Mouse (Mus musculus) kidney, postnatal 0 days (tissue): ENCODE measurements around the gene Lurap1. TPM values are rescaled to one million over a fixed set of nuclear protein-coding genes. Genes with fewer than 3 reads are reported as not detected.

Experiments
- ATAC-seq: fragments of 200-750 bp; cut with Nextera tagmentation; replicated peaks from 2 replicates; pipeline ENCODE4 v1.8.0; 2017; ENCODE audit warnings: low read depth, moderate number of reproducible peaks, moderate TSS enrichment, moderate library complexity; ENCODE audit not compliant: low FRiP score
- DNase-seq: peaks from one replicate; pipeline ENCODE4 v3.0.0-alpha.2; 2016; ENCODE audit warnings: low spot score
- H3K27ac ChIP-seq: fragments of 300-500 bp; sonication (generic); 2 replicates; pipeline ENCODE4 v1.5.1; 2014; ENCODE audit warnings: mild to moderate bottlenecking
- H3K27me3 ChIP-seq: fragments of 300-500 bp; sonication (generic); 2 replicates; pipeline ENCODE4 v1.6.1; 2014; ENCODE audit warnings: low read length, mixed read lengths; ENCODE audit not compliant: insufficient read depth
- H3K36me3 ChIP-seq: fragments of 300-500 bp; sonication (generic); 2 replicates; pipeline ENCODE4 v1.6.1; 2014; ENCODE audit warnings: low read length, mixed read lengths; ENCODE audit not compliant: insufficient read depth
- H3K4me1 ChIP-seq: fragments of 300-500 bp; sonication (generic); replicated peaks from 2 replicates; pipeline ENCODE4 v1.6.1; 2014; ENCODE audit warnings: antibody characterized with exemption, low read length, mixed read lengths; ENCODE audit not compliant: insufficient read depth
- H3K4me2 ChIP-seq: fragments of 300-500 bp; sonication (generic); 2 replicates; pipeline ENCODE4 v1.6.1; 2014; ENCODE audit warnings: mild to moderate bottlenecking, low read length, moderate library complexity, mixed read lengths
- H3K4me3 ChIP-seq: fragments of 300-500 bp; sonication (generic); replicated peaks from 2 replicates; pipeline ENCODE4 v1.5.1; 2014; ENCODE audit warnings: low read depth, low read length
- H3K9ac ChIP-seq: fragments of 300-500 bp; sonication (generic); 2 replicates; pipeline ENCODE4 v1.6.1; 2014; ENCODE audit warnings: low read depth, low read length
- H3K9me3 ChIP-seq: fragments of 300-500 bp; sonication (generic); replicated peaks from 2 replicates; pipeline ENCODE4 v1.6.1; 2016; ENCODE audit warnings: low read length, inconsistent platforms, mixed read lengths
- CTCF ChIP-seq: IDR thresholded peaks from 2 replicates; pipeline ENCODE4 v1.5.1; 2016; ENCODE audit warnings: antibody characterized with exemption, low read depth, mild to moderate bottlenecking, moderate library complexity
- WGBS: fragments of 180-500 bp; shearing (Covaris S2); extraction: QIAGEN DNeasy Blood & Tissue Kit; methylation state at CpG from one replicate; pipeline ENCODE4 v1.1.7; 2014; 5-methylcytosine and 5-hydroxymethylcytosine counted together
- polyA plus RNA-seq: library from polyadenylated mRNA; unstranded; fragments of >200 nt; fragmentation: Nextera tagmentation; extraction: Ambion mirVana; gene quantifications from 2 replicates; pipeline ENCODE4 v1.2.1, GENCODE M21; 2015

Lurap1 gene
- polyA plus RNA-seq, 1 experiment from 2014 or later = 4.9 TPM

GRCm38 (mm10) chr4:116150862-116151221, 296 bp downstream of the Lurap1 start:
- no peak; the same call in 1 of the 2 replicates for ATAC-seq
- H3K27me3 ChIP-seq = no peaks in the 10 kb centered on the region
- peak overlapping the region; percentile 95 for H3K9ac ChIP-seq
- H3K4me1 ChIP-seq = peaks cover 11% of the 10 kb centered on the region
- peak overlapping the region; percentile 79 for H3K4me2 ChIP-seq
- TF ChIP-seq CTCF = no peak
- DNase-seq = peak; percentile 36
- WGBS = 15% methylated on average over 4 of the region's 4 CpGs
- peak overlapping the region; percentile 91 for H3K27ac ChIP-seq
- H3K36me3 ChIP-seq = peaks cover 31% of the 10 kb centered on the region
- H3K4me3 ChIP-seq = peak overlapping the region; percentile 79
- no peaks in the 10 kb centered on the region for H3K9me3 ChIP-seq

- TF ChIP-seq CTCF = no peak
- Histone ChIP-seq H3K36me3 (peaks cover 26% of the 10 kb centered on the region), H3K27me3 (no peaks in the 10 kb centered on the region), H3K9ac (peak overlapping the region; percentile 95), H3K4me1 (peaks cover 11% of the 10 kb centered on the region), H3K27ac (peak overlapping the region; percentile 91), H3K9me3 (no peaks in the 10 kb centered on the region), H3K4me2 (peak overlapping the region; percentile 79), H3K4me3 (peak overlapping the region; percentile 79)
- DNase-seq = peak; percentile 82
- WGBS = under 1% methylated on average over 51 of the region's 73 CpGs
- ATAC-seq = peak; percentile 95
Observed at GRCm38 (mm10) chr4:116150156-116150861, 829 bp downstream of the Lurap1 start.

GRCm38 (mm10) chr4:116149812-116150155, 1.4 kb downstream of the Lurap1 start:
- Histone ChIP-seq H3K27me3 (no peaks in the 10 kb centered on the region), H3K9me3 (no peaks in the 10 kb centered on the region), H3K36me3 (peaks cover 21% of the 10 kb centered on the region), H3K4me2 (peak overlapping the region; percentile 79), H3K9ac (peak overlapping the region; percentile 95), H3K4me3 (peak overlapping the region; percentile 79), H3K4me1 (peaks cover 11% of the 10 kb centered on the region), H3K27ac (peak overlapping the region; percentile 91)
- WGBS = 25% methylated on average over 6 of the region's 6 CpGs
- DNase-seq = no peak
- TF ChIP-seq CTCF = no peak
- ATAC-seq = no peak

GRCm38 (mm10) chr4:116143891-116144717, 7.0 kb downstream of the Lurap1 start:
- Histone ChIP-seq H3K4me2 (peak overlapping the region; percentile 89), H3K9ac (peak overlapping the region; percentile 71), H3K36me3 (no peaks in the 10 kb centered on the region), H3K27me3 (no peaks in the 10 kb centered on the region), H3K27ac (peak overlapping the region; percentile 64; the same call in 1 of the 2 replicates), H3K4me1 (no peaks in the 10 kb centered on the region), H3K9me3 (no peaks in the 10 kb centered on the region), H3K4me3 (peak overlapping the region; percentile 76)
- peak; percentile 66; the same call in 1 of the 2 replicates for ATAC-seq
- DNase-seq = peak; percentile 54
- TF ChIP-seq CTCF = no peak
- under 1% methylated on average over 47 of the region's 47 CpGs for WGBS

GRCm38 (mm10) chr4:116143317-116143811, 7.8 kb downstream of the Lurap1 start:
- 9% methylated on average over 7 of the region's 7 CpGs for WGBS
- Histone ChIP-seq H3K4me2 (peak overlapping the region; percentile 89), H3K4me1 (no peaks in the 10 kb centered on the region), H3K9me3 (no peaks in the 10 kb centered on the region), H3K27me3 (no peaks in the 10 kb centered on the region), H3K4me3 (peak overlapping the region; percentile 76), H3K27ac (peak overlapping the region; percentile 42; the same call in 1 of the 2 replicates), H3K36me3 (no peaks in the 10 kb centered on the region), H3K9ac (peak overlapping the region; percentile 71; the same call in 1 of the 2 replicates)
- no peak for TF ChIP-seq CTCF
- no peak for DNase-seq
- peak; percentile 25; the same call in 1 of the 2 replicates for ATAC-seq

- ATAC-seq = no peak
- Histone ChIP-seq H3K27ac (0 out of 2 replicates have a peak overlapping the region, but pooled peaks have one; percentile 13), H3K27me3 (no peaks in the 10 kb centered on the region), H3K4me1 (no peaks in the 10 kb centered on the region), H3K9ac (no peak overlapping the region), H3K9me3 (no peaks in the 10 kb centered on the region), H3K36me3 (no peaks in the 10 kb centered on the region), H3K4me2 (no peak overlapping the region), H3K4me3 (no peak overlapping the region)
- no peak for TF ChIP-seq CTCF
- DNase-seq = no peak
- 59% methylated on average over 7 of the region's 7 CpGs for WGBS
Observed at GRCm38 (mm10) chr4:116142269-116142668, 8.9 kb downstream of the Lurap1 start.
